Mouse (Mus musculus) CH12.LX (cell line): ENCODE measurements at regions not wholly inside any gene's neighbourhood (a gene's known extent, or its start where the extent isn't known, plus 50 kb on each side); places are given as distances from the start of the nearest gene placed in this dataset.

Experiments
- DNase-seq: peaks from one replicate; pipeline ENCODE4 v3.0.0-alpha.2; 2013; ENCODE audit errors: extremely low read depth
- H3K27ac ChIP-seq: 2 replicates; pipeline ENCODE4 v1.5.1; 2012; ENCODE audit warnings: low read depth, mild to moderate bottlenecking, control low read depth, moderate library complexity; ENCODE audit not compliant: insufficient read depth
- H3K27me3 ChIP-seq: replicated peaks from 2 replicates; pipeline ENCODE3; 2012; ENCODE audit warnings: inconsistent platforms
- H3K36me3 ChIP-seq, 2 experiments: replicated peaks in 1 of 2; 2 replicates each; pipeline versions ENCODE3 to v1.6.1; 2012; ENCODE audit warnings: inconsistent platforms in 1 of 2, low read length in 1 of 2, mild to moderate bottlenecking in 1 of 2, mixed read lengths in 1 of 2, moderate library complexity in 1 of 2; ENCODE audit not compliant: control insufficient read depth in 1 of 2, insufficient read depth in 1 of 2
- H3K4me1 ChIP-seq, 2 experiments: 2 replicates each; pipeline ENCODE4 v1.6.1; 2012; ENCODE audit warnings: inconsistent platforms in 1 of 2, moderate library complexity in 1 of 2; ENCODE audit not compliant: insufficient read depth in 2 of 2, control insufficient read depth in 1 of 2
- H3K4me2 ChIP-seq: 2 replicates; pipeline ENCODE4 v1.6.1; 2012; ENCODE audit warnings: low read depth, mild to moderate bottlenecking, control low read depth; ENCODE audit not compliant: poor library complexity, insufficient read depth, severe bottlenecking
- H3K4me3 ChIP-seq, 3 experiments: fragments of 150-350 bp in 1 of 3; sonication (generic) in 1 of 3; replicated peaks in 1 of 3; 2 replicates each; pipeline versions ENCODE3 to v1.5.1; 2011 to 2012; ENCODE audit warnings: low read depth in 2 of 3, low read length in 2 of 3, mild to moderate bottlenecking in 2 of 3, moderate library complexity in 2 of 3, control low read depth in 1 of 3, improper control_type of control experiment in 1 of 3, inconsistent platforms in 1 of 3, mixed read lengths in 1 of 3; ENCODE audit not compliant: poor library complexity in 1 of 3
- H3K79me2 ChIP-seq: replicated peaks from 2 replicates; pipeline ENCODE4 v1.6.1; 2012; ENCODE audit warnings: mild to moderate bottlenecking, moderate library complexity; ENCODE audit not compliant: control insufficient read depth, poor library complexity, insufficient read depth, severe bottlenecking; ENCODE audit errors: extremely low read depth
- H3K9ac ChIP-seq: 2 replicates; pipeline ENCODE4 v1.6.1; 2012; ENCODE audit warnings: low read depth, mild to moderate bottlenecking, control low read depth, moderate library complexity; ENCODE audit not compliant: insufficient read depth
- H3K9me3 ChIP-seq: replicated peaks from 2 replicates; pipeline ENCODE3; 2012; ENCODE audit warnings: low read length, inconsistent platforms, mixed read lengths
- BHLHE40 ChIP-seq: IDR thresholded peaks from 2 replicates; pipeline ENCODE4 v1.6.1; 2011; ENCODE audit warnings: mild to moderate bottlenecking, low read depth, low read length, improper control_type of control experiment
- CHD2 ChIP-seq: IDR thresholded peaks from 2 replicates; pipeline ENCODE4 v1.6.1; 2011; ENCODE audit warnings: low read length, improper control_type of control experiment
- CTCF ChIP-seq, 2 experiments: IDR thresholded peaks in 1 of 2; conservative IDR thresholded peaks in 1 of 2; 2 replicates each; pipeline ENCODE4 v1.5.1; 2011 to 2012; ENCODE audit warnings: low read depth in 2 of 2, low read length in 2 of 2, improper control_type of control experiment in 1 of 2, inconsistent platforms in 1 of 2, mild to moderate bottlenecking in 1 of 2, moderate library complexity in 1 of 2
- ELF1 ChIP-seq: IDR thresholded peaks from 2 replicates; pipeline ENCODE4 v1.6.1; 2014; ENCODE audit warnings: low read depth, mild to moderate bottlenecking, inconsistent platforms, low read length, improper control_type of control experiment
- HCFC1 ChIP-seq: IDR thresholded peaks from 2 replicates; pipeline ENCODE4 v1.6.1; 2012; ENCODE audit warnings: low read depth, mild to moderate bottlenecking, inconsistent platforms, low read length, improper control_type of control experiment
- IRF4 ChIP-seq: IDR thresholded peaks from 2 replicates; pipeline ENCODE4 v1.6.1; 2014; ENCODE audit warnings: low read depth, mild to moderate bottlenecking, inconsistent platforms, low read length, improper control_type of control experiment
- JUN ChIP-seq: IDR thresholded peaks from 2 replicates; pipeline ENCODE4 v1.6.1; 2011; ENCODE audit warnings: low read depth, mild to moderate bottlenecking, low read length, improper control_type of control experiment, moderate library complexity; ENCODE audit not compliant: insufficient read depth
- KAT2A ChIP-seq: IDR thresholded peaks from 2 replicates; pipeline ENCODE4 v1.6.1; 2012; ENCODE audit warnings: low read length, improper control_type of control experiment, inconsistent platforms; ENCODE audit not compliant: insufficient replicate concordance
- MAFK ChIP-seq: IDR thresholded peaks from 2 replicates; pipeline ENCODE4 v1.6.1; 2011; ENCODE audit warnings: low read length, improper control_type of control experiment; ENCODE audit not compliant: insufficient replicate concordance
- MAX ChIP-seq: IDR thresholded peaks from 2 replicates; pipeline ENCODE4 v1.6.1; 2011; ENCODE audit warnings: low read length, improper control_type of control experiment
- MEF2A ChIP-seq: IDR thresholded peaks from 2 replicates; pipeline ENCODE4 v1.6.1; 2014; ENCODE audit warnings: low read depth, mild to moderate bottlenecking, inconsistent platforms, low read length, improper control_type of control experiment, borderline replicate concordance
- MXI1 ChIP-seq: IDR thresholded peaks from 2 replicates; pipeline ENCODE4 v1.6.1; 2011; ENCODE audit warnings: mild to moderate bottlenecking, low read depth, low read length, improper control_type of control experiment
- NELFE ChIP-seq: IDR thresholded peaks from 2 replicates; pipeline ENCODE4 v1.6.1; 2011; ENCODE audit warnings: low read depth, low read length, improper control_type of control experiment
- PAX5 ChIP-seq: IDR thresholded peaks from 2 replicates; pipeline ENCODE4 v1.6.1; 2012; ENCODE audit warnings: low read length, inconsistent platforms, mixed read lengths
- POLR2A ChIP-seq: IDR thresholded peaks from 2 replicates; pipeline ENCODE4 v1.6.1; 2011; ENCODE audit warnings: low read depth, mild to moderate bottlenecking, improper control_type of control experiment, low read length
- TBP ChIP-seq: conservative IDR thresholded peaks from 2 replicates; pipeline ENCODE4 v1.6.1; 2011; ENCODE audit warnings: low read depth, low read length, improper control_type of control experiment
- UBTF ChIP-seq: IDR thresholded peaks from 2 replicates; pipeline ENCODE4 v1.6.1; 2012; ENCODE audit warnings: low read depth, mild to moderate bottlenecking, inconsistent platforms, low read length, improper control_type of control experiment, moderate library complexity
- USF1 ChIP-seq: IDR thresholded peaks from 2 replicates; pipeline ENCODE4 v1.6.1; 2014; ENCODE audit warnings: low read depth, mild to moderate bottlenecking, inconsistent platforms, low read length, improper control_type of control experiment
- ZMIZ1 ChIP-seq: IDR thresholded peaks from 2 replicates; pipeline ENCODE4 v1.6.1; 2012; ENCODE audit warnings: low read depth, mild to moderate bottlenecking, inconsistent platforms, low read length, improper control_type of control experiment
- ZNF384 ChIP-seq: IDR thresholded peaks from 2 replicates; pipeline ENCODE4 v1.6.1; 2012; ENCODE audit warnings: low read depth, low read length, improper control_type of control experiment, inconsistent platforms
- dilution Hi-C: fragments of 300-500 bp; cut with MboI; formaldehyde crosslinking; loops from 2 replicates; pipeline ENCODE4 v1.14.3; 2020; ENCODE audit warnings: low sequenced_read_pairs; ENCODE audit not compliant: extremely low pct_unique_long_range_greater_than_20kb, extremely low pct_ligation_motif_present
- in situ Hi-C: fragments of 300-500 bp; cut with MboI; formaldehyde crosslinking; loops from 3 replicates; pipeline ENCODE4 v1.14.3; 2019; ENCODE audit warnings: low sequenced_read_pairs, low pct_ligation_motif_present, low pct_unique_long_range_greater_than_20kb, mixed read lengths

DNA sequence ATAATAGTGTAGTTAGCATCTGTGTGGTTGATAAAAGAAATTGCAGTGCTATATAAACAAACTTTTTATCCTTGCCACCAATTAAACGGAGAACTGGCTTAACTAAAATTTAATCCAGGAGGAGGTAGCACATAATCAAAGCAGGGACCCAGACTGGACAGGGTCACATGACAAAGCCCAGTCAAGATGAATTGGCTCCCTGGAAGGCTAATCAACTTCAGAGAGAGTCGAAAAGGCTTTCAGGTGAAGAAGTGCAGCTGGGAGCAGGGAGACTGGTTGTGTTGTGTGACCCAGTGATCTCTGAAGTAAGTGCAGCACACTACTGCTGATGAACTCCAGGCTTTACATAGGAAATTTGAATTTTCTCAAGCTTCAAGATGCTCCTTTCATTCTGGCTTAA lies 127.5 kb upstream of the Nectin3 start:
- Histone ChIP-seq H3K4me1 (no peaks in the 10 kb centered on the region), H3K27ac (no peak overlapping the region), H3K27me3 (no peaks in the 10 kb centered on the region), H3K79me2 (no peaks in the 10 kb centered on the region), H3K9ac (no peak overlapping the region)
- TF ChIP-seq KAT2A (no peak), TBP (no peak), USF1 (no peak)
- TF ChIP-seq, all 38 proteins: peak for 0
- H3K36me3 ChIP-seq: no peaks in the 10 kb centered on the region
- DNase-seq: no peak
- no peak overlapping the region for H3K4me2 ChIP-seq
- dilution Hi-C loops (no loop called here), in situ Hi-C loops (no loop called here)
- no peak overlapping the region for H3K4me3 ChIP-seq
- H3K9me3 ChIP-seq: peaks cover 38% of the 10 kb centered on the region

DNA sequence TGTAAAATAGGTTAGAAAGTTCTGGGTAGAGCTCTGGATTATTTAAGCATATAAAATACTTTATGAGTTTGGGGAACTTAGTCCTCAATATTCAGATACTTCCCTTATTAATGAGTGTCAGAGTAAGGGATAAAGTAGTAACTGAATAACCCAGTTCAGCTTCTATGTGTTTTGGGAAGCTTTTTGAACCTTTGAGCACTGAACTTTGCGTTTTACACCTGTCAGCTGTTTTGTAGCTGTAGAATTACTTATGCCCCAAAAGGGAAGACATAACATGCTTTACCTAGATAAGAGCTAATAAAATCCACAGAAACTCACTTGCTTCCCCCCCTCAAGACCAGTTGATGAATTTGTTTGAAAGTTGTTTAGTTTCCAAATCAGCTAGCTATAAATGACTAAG lies 124.9 kb upstream of the Nectin3 start:
- H3K4me1 ChIP-seq: no peaks in the 10 kb centered on the region
- no peak for DNase-seq
- peaks cover 31% of the 10 kb centered on the region for H3K9me3 ChIP-seq
- H3K4me2 ChIP-seq: no peak overlapping the region
- no peak overlapping the region for H3K4me3 ChIP-seq
- no peaks in the 10 kb centered on the region for H3K27me3 ChIP-seq
- in situ Hi-C loops: no loop called here
- no peaks in the 10 kb centered on the region for H3K36me3 ChIP-seq
- TF ChIP-seq UBTF (no peak), TBP (no peak), MAFK (no peak), MAX (no peak), KAT2A (no peak), BHLHE40 (no peak), CTCF (conservative IDR thresholded peaks at IDR 0.05 in 1 of 2, IDR thresholded peaks at IDR 0.05 in 1 of 2; ENCODE audit: low read depth in 2 of 2, low read length in 2 of 2) (no peak), ZMIZ1 (no peak), JUN (no peak), POLR2A (no peak)
- dilution Hi-C loops: no loop called here
- no peak overlapping the region for H3K27ac ChIP-seq
- H3K79me2 ChIP-seq: no peaks in the 10 kb centered on the region
- no peak overlapping the region for H3K9ac ChIP-seq

DNA sequence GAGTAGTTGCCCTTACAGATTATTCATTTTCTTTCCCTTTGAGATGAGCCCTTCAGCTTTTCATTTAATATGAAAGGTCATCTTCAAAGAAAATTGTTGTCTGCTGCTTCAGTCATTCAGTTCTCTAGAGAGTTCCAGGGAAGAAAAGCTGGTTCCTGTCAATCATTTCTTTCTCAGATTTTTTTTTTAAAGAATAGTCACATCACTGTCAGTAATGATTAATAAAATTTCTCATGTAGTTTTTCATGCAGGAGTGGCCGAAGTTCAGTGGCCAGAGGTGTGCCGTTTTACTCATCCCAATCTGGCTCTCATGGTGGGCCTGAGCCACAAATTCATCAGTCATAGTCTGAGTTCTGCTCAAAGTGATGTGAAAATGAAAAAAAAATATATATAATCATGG lies 121.5 kb upstream of the Nectin3 start:
- no peak for DNase-seq
- Histone ChIP-seq H3K27ac (no peak overlapping the region), H3K4me3 (no peak overlapping the region), H3K36me3 (no peaks in the 10 kb centered on the region), H3K4me2 (no peak overlapping the region), H3K27me3 (no peaks in the 10 kb centered on the region), H3K4me1 (no peaks in the 10 kb centered on the region), H3K9ac (no peak overlapping the region), H3K79me2 (no peaks in the 10 kb centered on the region), H3K9me3 (peaks cover 28% of the 10 kb centered on the region)
- dilution Hi-C loops: no loop called here
- in situ Hi-C loops: no loop called here
- no peak for TF ChIP-seq CTCF (conservative IDR thresholded peaks at IDR 0.05 in 1 of 2, IDR thresholded peaks at IDR 0.05 in 1 of 2; ENCODE audit: low read depth in 2 of 2, low read length in 2 of 2)
- no peak for TF ChIP-seq CHD2
- TF ChIP-seq POLR2A: no peak
- TF ChIP-seq ELF1: no peak
- TF ChIP-seq MEF2A: no peak
- TF ChIP-seq NELFE: no peak
- no peak for TF ChIP-seq ZNF384
- no peak for TF ChIP-seq PAX5
- TF ChIP-seq IRF4: no peak
- TF ChIP-seq USF1: no peak
- TF ChIP-seq HCFC1: no peak
- no peak for TF ChIP-seq MXI1
